Mouse (Mus musculus) liver, embryonic 15.5 days (tissue): ENCODE measurements around the gene Tspan5. TPM values are rescaled to one million over a fixed set of nuclear protein-coding genes. Genes with fewer than 3 reads are reported as not detected.

Experiments
- polyA plus RNA-seq: library from polyadenylated mRNA; unstranded; fragments of >200 nt; fragmentation: Nextera tagmentation; extraction: Ambion mirVana; gene quantifications from 2 replicates; pipeline ENCODE4 v1.2.1, GENCODE M21; 2015

Gene Tspan5
- polyA plus RNA-seq, 1 experiment from 2014 or later, result 3.4 TPM

Other genes starting within 250 kb of the Tspan5 start
- 156 and 163 TPM in 2 replicates for gene Eif4e, start 216.0 kb upstream of the Tspan5 start, polyA plus RNA-seq